Mouse (Mus musculus) c-Kit-positive CD71-positive TER-119-negative erythroid progenitor cells, embryonic 14.5 days (primary cell): ENCODE data around the gene Ntm.

ENCODE experiments used
- DNase-seq: peaks from one replicate; pipeline ENCODE4 v3.0.0-alpha.2; 2013; ENCODE audit warnings: low read depth

Ntm gene

DNA sequence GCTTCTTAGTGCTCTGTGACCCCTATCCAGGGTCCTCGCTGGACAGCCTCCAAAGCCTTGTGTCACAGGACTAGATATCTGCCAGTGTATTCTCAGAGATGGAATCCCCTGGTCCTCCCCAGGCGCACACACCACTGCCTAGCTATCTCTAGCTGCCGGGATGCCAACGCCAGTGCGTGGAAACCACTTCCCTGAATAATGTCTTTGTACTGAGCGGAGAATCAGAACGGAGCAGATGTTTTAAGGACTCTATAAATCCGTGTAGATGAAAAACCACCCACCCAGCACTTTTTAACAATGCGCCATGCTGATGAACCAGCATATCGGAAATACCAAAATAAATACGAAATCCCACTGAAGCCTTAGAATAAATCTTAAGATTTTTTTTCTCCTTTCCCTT lies 384.7 kb downstream of the Ntm start:
- no peak for DNase-seq

DNA sequence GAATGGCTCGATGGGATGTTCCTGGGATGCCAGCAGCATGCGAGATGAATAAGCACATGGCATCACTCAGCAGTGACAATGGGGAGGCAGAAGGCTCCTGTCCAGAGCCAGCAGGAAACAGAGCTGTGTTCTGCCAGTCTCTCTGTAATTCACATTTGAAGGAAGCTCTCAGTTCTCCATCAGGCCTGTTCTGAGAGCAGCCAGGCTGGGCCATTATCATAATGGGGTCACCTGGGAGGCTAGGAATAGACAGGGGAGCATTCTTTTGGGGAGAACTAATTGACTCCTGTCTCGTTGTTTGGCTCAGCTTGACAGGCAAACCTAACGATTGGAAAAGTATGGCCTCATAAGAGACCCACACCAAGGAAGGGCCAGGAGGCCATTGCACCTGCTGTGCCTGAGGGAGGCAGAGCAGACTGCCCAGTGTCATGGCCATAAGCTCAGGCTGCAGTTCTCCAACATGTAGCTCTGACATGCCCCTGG lies 386.8 kb downstream of the Ntm start:
- DNase-seq, result no peak

DNA sequence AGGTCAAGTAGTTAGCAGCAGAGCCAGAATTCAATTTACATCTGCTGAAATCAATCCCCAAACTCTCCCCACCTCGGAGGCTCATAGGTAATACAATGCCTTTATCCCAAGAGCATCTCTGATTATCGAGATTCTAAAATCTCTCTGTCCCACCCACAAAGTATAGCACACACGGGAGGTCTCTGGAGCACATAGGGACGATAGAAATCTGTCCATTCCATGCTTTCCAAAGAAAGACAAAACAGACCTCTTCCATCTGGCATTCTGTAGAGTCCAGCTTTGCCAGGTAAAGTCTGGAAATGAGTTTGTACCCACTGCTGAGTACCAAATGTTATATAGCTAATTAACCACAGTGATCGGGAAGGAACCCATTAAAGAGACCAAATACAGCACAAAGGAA lies 388.4 kb downstream of the Ntm start:
- DNase-seq, result no peak

GRCm38 (mm10) chr9:29568571-29568970 lies 394.4 kb downstream of the Ntm start:
- DNase-seq, result no peak

DNA sequence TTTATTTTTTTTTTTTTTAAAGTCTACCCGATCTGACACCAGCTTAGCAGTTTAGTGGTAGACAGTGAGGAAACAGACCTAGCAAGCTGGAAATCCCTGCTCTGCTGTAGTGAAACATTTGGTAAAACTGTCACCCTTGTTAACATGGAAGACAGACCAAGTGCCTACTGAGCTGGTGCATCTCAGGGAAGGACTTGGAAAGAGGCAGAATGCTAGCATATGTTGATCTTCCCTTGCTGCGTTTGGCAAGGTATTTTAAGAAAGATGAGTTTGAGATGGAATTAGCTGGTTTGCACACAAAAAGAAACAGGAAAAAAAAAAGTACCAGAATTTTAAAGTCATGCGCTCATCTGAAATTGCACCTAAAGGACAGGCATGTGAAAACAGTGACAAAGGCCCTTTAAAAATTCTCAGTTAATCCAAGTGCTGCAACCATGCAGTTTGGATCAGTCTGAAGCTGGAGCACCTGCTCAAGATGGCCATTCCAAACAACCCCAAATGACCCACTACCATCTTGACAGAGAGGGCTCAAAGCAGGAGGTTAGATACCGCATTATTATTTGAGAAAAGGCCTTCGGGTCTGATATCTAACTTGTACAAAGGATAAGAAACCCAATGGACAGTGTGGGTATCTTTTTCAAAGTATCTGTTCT lies 400.4 kb downstream of the Ntm start:
- DNase-seq, result no peak

- no peak for DNase-seq
Measured at GRCm38 (mm10) chr9:29558915-29559314, 404.0 kb downstream of the Ntm start.

GRCm38 (mm10) chr9:29550582-29550981 lies 412.4 kb downstream of the Ntm start:
- no peak for DNase-seq

GRCm38 (mm10) chr9:29550107-29550506 lies 412.8 kb downstream of the Ntm start:
- DNase-seq, result no peak

DNA sequence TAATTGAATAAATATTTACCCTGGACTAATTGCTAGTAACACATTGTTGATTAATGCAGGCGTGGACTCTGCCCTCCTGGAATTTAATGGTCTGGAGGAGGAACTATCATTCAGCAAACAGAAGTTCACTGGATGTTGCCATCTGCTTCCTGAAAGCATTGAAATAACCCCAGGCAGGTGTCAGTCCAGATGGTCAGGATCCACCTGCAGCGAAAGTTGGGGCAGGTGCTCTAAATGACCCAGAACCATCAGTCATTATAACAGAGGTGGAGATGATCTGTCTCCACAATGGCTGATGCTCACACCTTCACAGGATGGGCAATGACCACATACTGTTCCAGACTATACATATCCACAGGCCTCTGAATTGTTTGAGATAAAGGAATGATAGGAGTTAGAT lies 426.5 kb downstream of the Ntm start:
- DNase-seq, result no peak

DNA sequence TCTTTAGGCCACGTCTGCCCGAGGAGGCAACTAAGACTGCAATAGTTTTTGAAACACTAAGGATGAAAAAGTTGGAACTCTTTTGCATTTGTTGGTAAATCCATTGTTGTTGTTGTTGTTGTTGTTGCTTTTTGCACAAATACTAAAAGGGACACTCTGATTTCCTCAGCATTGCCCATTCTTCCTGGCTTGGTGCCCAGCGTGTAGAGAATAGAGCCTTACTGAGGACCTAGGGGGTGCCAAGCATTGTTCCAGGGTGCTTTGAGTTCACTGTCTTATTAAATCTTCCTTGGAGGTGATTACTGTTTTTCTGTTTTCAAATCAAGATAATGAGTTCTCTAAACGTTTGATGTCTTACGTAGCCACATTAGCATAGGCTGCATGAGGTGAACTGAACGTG lies 428.2 kb downstream of the Ntm start:
- DNase-seq, result no peak

DNA sequence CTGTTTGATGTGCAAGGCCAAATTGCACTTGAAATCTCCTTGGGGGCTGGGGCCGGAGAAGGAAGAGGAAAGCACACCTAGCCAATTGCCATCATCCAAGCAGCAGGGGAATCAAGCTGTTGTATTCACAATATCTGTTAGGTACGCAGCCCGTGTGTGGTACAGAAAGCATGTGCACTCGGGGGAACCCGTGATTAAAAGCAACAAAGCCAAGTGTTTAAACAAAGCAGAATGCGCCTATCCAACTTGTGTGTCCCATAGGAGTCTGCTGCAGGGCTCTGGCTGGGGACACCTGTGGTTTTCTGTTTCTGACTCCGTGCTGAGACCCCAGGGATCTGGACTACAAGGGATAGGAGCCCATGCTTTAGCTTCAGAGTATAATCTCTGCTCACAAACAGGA lies 428.6 kb downstream of the Ntm start:
- DNase-seq, result no peak

- no peak for DNase-seq
Measured at GRCm38 (mm10) chr9:29533556-29533955, 429.4 kb downstream of the Ntm start.

- no peak for DNase-seq
Measured at GRCm38 (mm10) chr9:29531147-29531917, 431.6 kb downstream of the Ntm start.

GRCm38 (mm10) chr9:29524109-29524508 lies 438.8 kb downstream of the Ntm start:
- DNase-seq, result no peak

DNA sequence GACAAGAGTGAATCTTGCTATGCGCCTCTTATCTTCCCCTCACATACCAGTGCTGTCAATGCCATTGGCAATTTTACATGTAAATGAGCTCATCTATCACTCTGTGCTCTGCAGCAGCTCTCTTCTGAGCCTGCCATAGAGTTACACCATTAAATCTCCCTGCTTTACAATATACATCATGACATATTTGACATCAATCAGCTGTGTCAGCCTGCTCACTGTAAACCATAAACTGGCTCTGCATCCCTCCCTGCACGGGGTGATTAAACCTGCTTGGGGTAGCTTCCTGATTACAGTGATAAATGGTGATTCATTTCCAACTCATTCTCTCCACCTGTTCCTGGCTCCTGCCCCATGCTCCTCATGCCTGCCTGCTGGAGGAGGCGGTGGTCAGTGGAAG lies 439.7 kb downstream of the Ntm start:
- DNase-seq, result no peak

DNA sequence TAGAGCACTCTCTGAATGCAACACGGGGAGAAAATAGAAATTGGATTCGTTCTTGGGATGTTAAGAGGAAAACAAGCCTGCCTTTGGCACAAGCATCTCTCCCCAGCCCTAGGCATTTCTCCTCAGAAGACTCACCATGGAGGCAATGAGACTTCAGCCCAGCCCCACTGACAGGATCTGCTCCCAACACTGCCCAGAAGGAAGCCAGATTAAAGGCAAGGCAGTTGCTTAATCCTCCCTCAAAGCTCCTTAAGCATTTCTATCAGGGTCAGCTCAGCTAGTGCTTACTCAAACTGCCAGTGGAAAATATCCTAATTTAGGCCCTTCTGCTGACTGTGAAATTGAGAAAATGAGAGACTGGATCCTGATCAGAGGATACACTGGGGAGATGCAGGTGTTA lies 443.8 kb downstream of the Ntm start:
- DNase-seq, result no peak

DNA sequence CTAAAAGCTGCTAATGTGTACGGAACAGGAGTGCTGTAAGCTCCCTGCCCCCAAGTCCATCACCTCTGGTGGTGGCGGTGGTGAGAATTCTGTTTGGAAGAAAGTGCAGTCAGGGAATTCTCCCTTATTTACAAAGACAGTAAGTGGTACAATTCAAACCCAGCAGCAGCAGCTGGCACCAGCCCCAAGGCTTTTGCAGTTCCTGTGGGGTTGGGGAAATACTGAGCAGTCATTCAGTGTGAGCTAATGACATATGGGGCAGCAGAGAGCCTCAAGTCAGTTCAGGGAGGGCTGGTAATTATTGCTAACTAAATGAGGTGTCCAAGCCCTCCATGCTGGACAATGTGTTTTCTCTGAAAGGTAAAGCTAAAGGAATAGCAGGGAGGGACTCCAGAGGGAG lies 446.3 kb downstream of the Ntm start:
- DNase-seq, result no peak

- no peak for DNase-seq
Measured at GRCm38 (mm10) chr9:29514588-29515356, 448.2 kb downstream of the Ntm start.

- no peak for DNase-seq
Measured at GRCm38 (mm10) chr9:29496002-29496401, 466.9 kb downstream of the Ntm start.

- DNase-seq, result no peak
Measured at GRCm38 (mm10) chr9:29482272-29482671, 480.7 kb downstream of the Ntm start.

DNA sequence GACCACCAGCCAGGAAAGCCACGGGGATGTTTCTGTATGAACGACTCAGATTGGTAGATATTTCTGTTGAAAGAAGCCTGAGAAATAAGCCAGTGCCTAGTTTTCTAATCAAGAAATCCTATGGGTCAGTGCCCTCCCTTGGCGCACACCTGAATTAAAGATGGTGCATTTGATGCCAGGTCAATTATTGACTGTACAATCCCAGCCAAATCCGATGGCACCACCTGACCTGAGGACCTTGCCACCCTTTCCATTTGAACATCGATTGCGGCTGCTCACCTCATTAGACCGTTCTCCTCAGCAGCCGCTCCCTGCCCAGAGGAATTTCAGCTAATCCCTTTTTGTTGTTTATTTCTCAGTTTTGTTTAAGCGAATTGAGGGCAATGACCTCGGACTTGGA lies 483.9 kb downstream of the Ntm start:
- no peak for DNase-seq

DNA sequence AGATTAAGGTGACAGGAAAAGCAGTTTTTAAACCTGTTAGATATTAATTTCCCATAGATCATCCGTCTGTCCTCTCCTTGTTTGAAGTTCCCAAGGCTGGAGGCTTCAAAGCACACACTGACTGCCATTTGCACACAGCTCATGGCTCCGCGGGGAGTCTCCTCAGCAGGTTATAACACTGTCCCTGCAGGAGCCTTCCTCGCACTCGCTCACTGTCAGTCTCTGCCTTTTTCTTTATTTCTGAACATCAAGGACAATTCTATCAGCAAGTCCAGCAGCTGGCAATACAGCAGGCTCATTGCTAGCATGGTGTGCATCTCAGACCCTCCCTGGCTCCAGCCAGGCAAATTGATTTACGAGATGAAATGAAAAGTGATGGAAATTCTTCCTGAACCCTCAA lies 485.7 kb downstream of the Ntm start:
- DNase-seq, result no peak

DNA sequence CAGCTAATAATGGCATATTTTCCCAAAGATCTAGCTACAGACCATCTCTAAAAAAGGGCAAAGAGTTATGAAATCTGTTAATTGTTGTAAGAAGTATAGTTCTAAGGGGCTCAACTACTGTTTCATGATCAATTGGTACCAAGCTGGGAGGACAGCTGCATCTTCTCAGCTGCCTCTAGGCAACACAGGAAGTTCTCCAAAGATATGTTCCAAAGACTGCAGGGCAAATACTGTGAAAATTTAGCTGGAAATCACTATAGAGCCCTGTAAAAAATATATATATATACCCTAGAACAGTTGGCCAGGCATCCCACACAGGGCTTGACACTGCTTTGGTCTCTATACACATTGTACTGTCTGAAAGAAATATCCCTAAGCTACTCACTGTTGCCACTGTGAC lies 489.5 kb downstream of the Ntm start:
- no peak for DNase-seq
